Mouse (Mus musculus): ENCODE measurements at regions not wholly inside any gene's neighbourhood (a gene's known extent, or its start where the extent isn't known, plus 50 kb on each side); places are given as distances from the start of the nearest gene placed in this dataset.

DNA sequence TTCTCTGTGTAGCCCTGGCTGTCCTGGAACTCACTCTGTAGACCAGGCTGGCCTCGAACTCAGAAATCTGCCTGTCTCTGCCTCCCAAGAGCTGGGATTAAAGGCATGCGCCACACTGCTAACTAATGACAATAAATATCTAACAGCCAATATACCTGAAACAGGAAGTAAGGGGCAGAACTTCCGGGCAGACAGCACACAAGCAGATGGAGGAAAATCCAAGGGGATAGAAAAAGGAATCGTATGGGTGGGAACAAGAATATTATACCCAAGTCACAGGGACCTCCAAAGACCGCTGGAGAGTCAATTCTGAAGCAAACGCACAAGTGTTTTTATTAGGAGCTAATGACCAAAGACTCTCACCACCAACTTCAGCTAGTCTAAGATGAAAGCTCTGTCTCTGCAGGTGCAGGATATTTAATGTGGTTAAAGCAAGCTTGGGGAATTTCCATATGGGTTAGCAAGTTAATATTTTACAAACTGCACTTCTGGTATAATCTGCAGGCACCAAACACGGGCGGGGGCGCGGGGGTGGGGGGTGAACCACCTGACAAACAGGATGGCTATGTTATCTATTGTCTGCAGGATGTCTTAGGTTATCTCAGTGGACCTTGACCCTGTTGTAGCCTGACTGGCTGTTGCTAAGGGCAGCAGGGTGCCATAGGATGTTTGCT lies 1122.3 kb upstream of the Cited2 start:
- no peak for ATAC-seq (ENCODE audit: low FRiP score, low read depth)
- Histone ChIP-seq H3K4me3 (no peak overlapping the region), H3K9me3 (no peaks in the 10 kb centered on the region), H3K4me2 (replicated peaks) (no peak overlapping the region), H3K9ac (replicated peaks) (no peak overlapping the region), H3K4me1 (no peaks in the 10 kb centered on the region), H3K36me3 (no peaks in the 10 kb centered on the region), H3K27me3 (no peaks in the 10 kb centered on the region), H3K27ac (replicated peaks) (no peak overlapping the region)
- WGBS = 89% methylated on average over 10 of the region's 10 CpGs

GRCm38 (mm10) chr10:16601225-16601595 lies 1121.8 kb upstream of the Cited2 start:
- no peak for ATAC-seq (ENCODE audit: low FRiP score, low read depth)
- H3K9me3 ChIP-seq = no peaks in the 10 kb centered on the region

GRCm38 (mm10) chr10:16608339-16608738 lies 1114.7 kb upstream of the Cited2 start:
- Histone ChIP-seq H3K9ac (replicated peaks) (no peak overlapping the region), H3K27me3 (no peaks in the 10 kb centered on the region), H3K4me2 (replicated peaks) (no peak overlapping the region), H3K4me1 (no peaks in the 10 kb centered on the region), H3K27ac (replicated peaks) (no peak overlapping the region), H3K9me3 (no peaks in the 10 kb centered on the region), H3K4me3 (no peak overlapping the region), H3K36me3 (no peaks in the 10 kb centered on the region)
- WGBS = 95% methylated on average over 3 of the region's 3 CpGs
- no peak for ATAC-seq (ENCODE audit: low FRiP score, low read depth)

More at GRCm38 (mm10) chr10:16601225-16601595, 1121.8 kb upstream of the Cited2 start:
- Histone ChIP-seq H3K4me1 (no peaks in the 10 kb centered on the region), H3K36me3 (no peaks in the 10 kb centered on the region), H3K4me3 (no peak overlapping the region), H3K27me3 (no peaks in the 10 kb centered on the region), H3K4me2 (replicated peaks) (no peak overlapping the region), H3K9ac (replicated peaks) (no peak overlapping the region), H3K27ac (replicated peaks) (no peak overlapping the region)
- 67% methylated on average over 1 of the region's 1 CpGs for WGBS

- ATAC-seq (ENCODE audit: low FRiP score, low read depth) = no peak
- H3K4me3 ChIP-seq = no peak overlapping the region
- H3K4me1 ChIP-seq = no peaks in the 10 kb centered on the region
- WGBS = 94% methylated on average over 2 of the region's 2 CpGs
- no peaks in the 10 kb centered on the region for H3K27me3 ChIP-seq
- no peaks in the 10 kb centered on the region for H3K9me3 ChIP-seq
- no peak overlapping the region for H3K4me2 ChIP-seq (replicated peaks)
- no peak overlapping the region for H3K27ac ChIP-seq (replicated peaks)
- no peak overlapping the region for H3K9ac ChIP-seq (replicated peaks)
- no peaks in the 10 kb centered on the region for H3K36me3 ChIP-seq
These were observed 1104.3 kb upstream of the Cited2 start for GRCm38 (mm10) chr10:16618752-16619151.

- H3K4me3 ChIP-seq = no peak overlapping the region
- H3K27ac ChIP-seq (replicated peaks) = no peak overlapping the region
- H3K27me3 ChIP-seq = no peaks in the 10 kb centered on the region
- no peak for ATAC-seq (ENCODE audit: low FRiP score, low read depth)
- H3K4me2 ChIP-seq (replicated peaks) = no peak overlapping the region
- no peak overlapping the region for H3K9ac ChIP-seq (replicated peaks)
- H3K4me1 ChIP-seq = no peaks in the 10 kb centered on the region
- H3K9me3 ChIP-seq = no peaks in the 10 kb centered on the region
- 86% methylated on average over 2 of the region's 2 CpGs for WGBS
- no peaks in the 10 kb centered on the region for H3K36me3 ChIP-seq
These were observed 1103.4 kb upstream of the Cited2 start for GRCm38 (mm10) chr10:16619584-16619983.

DNA sequence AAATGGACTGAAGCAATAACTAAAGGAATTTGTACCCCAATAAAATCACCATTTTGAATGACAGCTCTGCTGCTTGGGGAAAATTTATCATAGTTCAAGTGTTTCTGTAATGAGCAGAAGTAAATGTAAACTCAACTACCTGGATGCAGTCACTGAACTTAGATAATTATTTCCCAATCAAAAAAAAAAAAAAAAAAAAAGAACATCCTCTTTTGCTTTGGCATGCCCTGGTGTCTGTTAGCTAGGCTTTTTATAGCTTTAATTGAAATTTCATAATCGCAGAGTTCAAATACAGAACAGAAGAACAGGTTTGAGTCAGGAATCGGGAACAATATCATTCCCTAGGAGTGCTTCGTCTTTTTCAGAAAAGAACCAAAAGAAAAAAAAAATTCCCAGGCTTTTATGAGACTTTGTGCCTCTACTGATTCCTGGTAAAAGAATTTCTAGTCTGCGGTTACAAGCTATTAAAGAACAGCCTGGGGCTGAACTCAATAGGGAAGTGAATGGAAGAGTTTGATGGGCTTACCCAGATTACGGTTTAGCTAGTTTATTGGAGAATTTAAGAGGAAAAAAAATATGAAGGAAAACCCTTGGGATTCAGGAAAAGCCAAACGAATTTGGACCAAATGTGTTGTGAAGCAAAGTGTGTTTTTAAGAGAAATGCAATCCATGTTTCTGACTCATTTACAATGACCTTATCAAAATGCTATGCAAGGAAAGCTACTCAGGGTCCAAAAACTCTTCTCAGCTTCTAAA lies 1102.0 kb upstream of the Cited2 start:
- H3K4me1 ChIP-seq = no peaks in the 10 kb centered on the region
- no peaks in the 10 kb centered on the region for H3K27me3 ChIP-seq
- H3K27ac ChIP-seq (replicated peaks) = no peak overlapping the region
- WGBS = 63% methylated on average over 6 of the region's 6 CpGs
- no peaks in the 10 kb centered on the region for H3K36me3 ChIP-seq
- no peak overlapping the region for H3K9ac ChIP-seq (replicated peaks)
- H3K9me3 ChIP-seq = no peaks in the 10 kb centered on the region
- H3K4me3 ChIP-seq = no peak overlapping the region
- no peak overlapping the region for H3K4me2 ChIP-seq (replicated peaks)
- ATAC-seq (ENCODE audit: low FRiP score, low read depth) = no peak

GRCm38 (mm10) chr10:16622821-16623220 lies 1100.2 kb upstream of the Cited2 start:
- Histone ChIP-seq H3K9ac (replicated peaks) (no peak overlapping the region), H3K4me2 (replicated peaks) (no peak overlapping the region), H3K4me3 (no peak overlapping the region), H3K27ac (replicated peaks) (no peak overlapping the region), H3K36me3 (no peaks in the 10 kb centered on the region), H3K4me1 (no peaks in the 10 kb centered on the region), H3K9me3 (no peaks in the 10 kb centered on the region), H3K27me3 (no peaks in the 10 kb centered on the region)
- WGBS = 90% methylated on average over 3 of the region's 3 CpGs
- ATAC-seq (ENCODE audit: low FRiP score, low read depth) = no peak

DNA sequence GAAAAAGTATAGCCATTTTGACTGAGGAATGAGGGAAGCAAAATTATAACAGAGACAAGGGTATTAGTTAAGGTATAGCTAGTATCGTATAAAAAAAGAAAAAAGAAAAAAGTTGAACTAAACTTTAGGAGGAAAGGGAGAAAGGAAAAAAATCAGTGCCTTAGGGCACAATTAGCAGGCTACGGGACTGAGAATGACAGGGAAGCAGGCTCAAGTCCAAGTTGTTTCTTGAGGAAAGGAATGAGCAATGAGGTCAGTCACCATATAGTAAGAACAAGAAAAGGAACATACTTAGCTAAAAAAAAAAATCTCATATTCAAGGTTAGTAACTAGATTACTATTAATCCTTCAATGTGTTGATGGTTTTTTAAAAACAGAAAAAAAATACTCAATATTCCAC lies 1089.8 kb upstream of the Cited2 start:
- ATAC-seq (ENCODE audit: low FRiP score, low read depth) = no peak
- no peak overlapping the region for H3K9ac ChIP-seq (replicated peaks)
- no peaks in the 10 kb centered on the region for H3K36me3 ChIP-seq
- no peaks in the 10 kb centered on the region for H3K9me3 ChIP-seq
- no peak overlapping the region for H3K27ac ChIP-seq (replicated peaks)
- no peak overlapping the region for H3K4me2 ChIP-seq (replicated peaks)
- H3K27me3 ChIP-seq = no peaks in the 10 kb centered on the region
- no peak overlapping the region for H3K4me3 ChIP-seq
- H3K4me1 ChIP-seq = no peaks in the 10 kb centered on the region
- WGBS = 89% methylated on average over 2 of the region's 2 CpGs

GRCm38 (mm10) chr10:16635463-16635862 lies 1087.6 kb upstream of the Cited2 start:
- Histone ChIP-seq H3K4me2 (replicated peaks) (no peak overlapping the region), H3K9me3 (no peaks in the 10 kb centered on the region), H3K27ac (replicated peaks) (no peak overlapping the region), H3K9ac (replicated peaks) (no peak overlapping the region), H3K36me3 (no peaks in the 10 kb centered on the region), H3K27me3 (no peaks in the 10 kb centered on the region), H3K4me1 (no peaks in the 10 kb centered on the region), H3K4me3 (no peak overlapping the region)
- ATAC-seq (ENCODE audit: low FRiP score, low read depth) = no peak
- 80% methylated on average over 2 of the region's 2 CpGs for WGBS

- H3K4me3 ChIP-seq = no peak overlapping the region
- H3K27me3 ChIP-seq = no peaks in the 10 kb centered on the region
- H3K27ac ChIP-seq (replicated peaks) = no peak overlapping the region
- no peak for ATAC-seq (ENCODE audit: low FRiP score, low read depth)
- H3K9me3 ChIP-seq = no peaks in the 10 kb centered on the region
- no peaks in the 10 kb centered on the region for H3K36me3 ChIP-seq
- H3K4me1 ChIP-seq = no peaks in the 10 kb centered on the region
- no peak overlapping the region for H3K9ac ChIP-seq (replicated peaks)
- no peak overlapping the region for H3K4me2 ChIP-seq (replicated peaks)
These were observed 1086.0 kb upstream of the Cited2 start for GRCm38 (mm10) chr10:16637006-16637405.

GRCm38 (mm10) chr10:16638111-16638510 lies 1084.9 kb upstream of the Cited2 start:
- H3K27ac ChIP-seq (replicated peaks) = no peak overlapping the region
- 10% methylated on average over 2 of the region's 2 CpGs for WGBS
- no peak overlapping the region for H3K4me2 ChIP-seq (replicated peaks)
- H3K4me1 ChIP-seq = no peaks in the 10 kb centered on the region
- H3K4me3 ChIP-seq = no peak overlapping the region
- no peaks in the 10 kb centered on the region for H3K36me3 ChIP-seq
- 0 out of 2 replicates have a peak, but pooled peaks have one; percentile 64 for ATAC-seq (ENCODE audit: low FRiP score, low read depth)
- H3K9ac ChIP-seq (replicated peaks) = no peak overlapping the region
- no peaks in the 10 kb centered on the region for H3K27me3 ChIP-seq
- no peaks in the 10 kb centered on the region for H3K9me3 ChIP-seq

DNA sequence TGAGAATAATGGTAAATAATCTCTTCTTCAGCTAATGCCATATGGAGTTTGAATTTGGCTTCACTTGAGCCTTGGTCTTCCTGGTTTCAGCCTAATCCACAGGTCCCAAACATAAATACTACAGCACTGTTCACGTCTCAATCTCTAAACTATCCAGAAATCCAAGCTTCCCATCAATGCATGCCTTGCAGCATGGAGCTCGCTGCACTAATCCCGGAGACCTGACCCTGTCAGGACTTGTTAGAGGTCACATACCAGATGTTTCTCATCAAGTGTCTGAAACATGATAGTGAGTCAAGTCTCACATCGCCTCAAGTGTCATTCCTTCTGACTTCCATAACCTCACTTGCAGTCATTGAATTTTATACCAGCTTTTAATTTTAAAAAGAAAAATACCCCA lies 1082.9 kb upstream of the Cited2 start:
- H3K27me3 ChIP-seq = no peaks in the 10 kb centered on the region
- H3K27ac ChIP-seq (replicated peaks) = no peak overlapping the region
- ATAC-seq (ENCODE audit: low FRiP score, low read depth) = no peak
- H3K36me3 ChIP-seq = no peaks in the 10 kb centered on the region
- H3K4me1 ChIP-seq = no peaks in the 10 kb centered on the region
- no peaks in the 10 kb centered on the region for H3K9me3 ChIP-seq
- H3K9ac ChIP-seq (replicated peaks) = no peak overlapping the region
- WGBS = 30% methylated on average over 4 of the region's 4 CpGs
- H3K4me3 ChIP-seq = no peak overlapping the region
- no peak overlapping the region for H3K4me2 ChIP-seq (replicated peaks)
